Comparison of ENCODE assay signal across 8 mouse cellular contexts in genomic region chr15:99074019-99074599, GRCm38 (mm10). TPM values are rescaled to one million over a fixed set of nuclear protein-coding genes. Genes with fewer than 3 reads are reported as not detected.
DNase-seq lines count a peak whose midpoint lies in the region; ATAC-seq lines count a peak whose summit lies in the region.

Troap (plus strand) TSS chr15:99074575.

- H3K27me3 ChIP-seq in kidney, embryonic 16.5 days (ENCODE audit: insufficient read depth, low read length), result peaks cover 2% of the 10 kb centered on the region; the same call in 1 of the 2 replicates
- no peaks in the 10 kb centered on the region for H3K27me3 ChIP-seq in hindbrain, embryonic 16.5 days (replicated peaks; ENCODE audit: control insufficient read depth, insufficient read depth, low read length)
- H3K27me3 ChIP-seq in midbrain, embryonic 14.5 days (ENCODE audit: control insufficient read depth, insufficient read depth, low read length), result no peaks in the 10 kb centered on the region

- peak within 1 kb of the TSS; percentile 95 for H3K27ac ChIP-seq in kidney, embryonic 16.5 days (ENCODE audit: low read length)
- peak within 1 kb of the TSS; percentile 76 for H3K27ac ChIP-seq in brown adipose tissue, adult 24 weeks (replicated peaks; ENCODE audit: low read depth, low read length)
- peak within 1 kb of the TSS; percentile 91 for H3K27ac ChIP-seq in hindbrain, embryonic 16.5 days (ENCODE audit: low read depth, low read length)
- H3K27ac ChIP-seq in midbrain, embryonic 14.5 days (replicated peaks; ENCODE audit: low read depth, low read length), result peak within 1 kb of the TSS; percentile 97

- DNase-seq in kidney, adult 8-10 months, result no peak
- DNase-seq in midbrain, embryonic 14.5 days, result no peak
- DNase-seq in Muller cell, postnatal 12 days (ENCODE audit: inconsistent ontology term), result no peak
- DNase-seq in kidney, postnatal 4 days, result no peak
- no peak for DNase-seq in adipocyte (ENCODE audit: low spot score)

- ATAC-seq in kidney, embryonic 16.5 days (ENCODE audit: low FRiP score, low TSS enrichment), result peak; percentile 5; the same call in 1 of the 2 replicates
- peak; percentile 59 for ATAC-seq in hindbrain, embryonic 16.5 days
- ATAC-seq in midbrain, embryonic 14.5 days (ENCODE audit: low FRiP score, low TSS enrichment), result peak; percentile 28

- H3K4me1 ChIP-seq in kidney, embryonic 16.5 days (ENCODE audit: insufficient read depth, low read length), result peaks cover 27% of the 10 kb centered on the region
- peaks cover 3% of the 10 kb centered on the region for H3K4me1 ChIP-seq in brown adipose tissue, adult 24 weeks (ENCODE audit: control insufficient read depth, insufficient read depth, insufficient read length, low read length)
- H3K4me1 ChIP-seq in hindbrain, embryonic 16.5 days (ENCODE audit: control insufficient read depth, insufficient read depth, low read depth, low read length), result peaks cover 13% of the 10 kb centered on the region
- H3K4me1 ChIP-seq in midbrain, embryonic 14.5 days (ENCODE audit: control insufficient read depth, insufficient read depth, low read length), result peaks cover 13% of the 10 kb centered on the region

- H3K9me3 ChIP-seq in kidney, embryonic 16.5 days (ENCODE audit: low read length), result no peaks in the 10 kb centered on the region
- no peaks in the 10 kb centered on the region for H3K9me3 ChIP-seq in hindbrain, embryonic 16.5 days (ENCODE audit: control insufficient read depth, low read length)
- no peaks in the 10 kb centered on the region for H3K9me3 ChIP-seq in midbrain, embryonic 14.5 days (ENCODE audit: control insufficient read depth, low read length)

- H3K4me3 ChIP-seq in kidney, embryonic 16.5 days (ENCODE audit: low read length), result peak within 1 kb of the TSS; percentile 77
- H3K4me3 ChIP-seq in brown adipose tissue, adult 24 weeks (ENCODE audit: insufficient read depth, low read depth, low read length), result peak within 1 kb of the TSS; percentile 72
- peak within 1 kb of the TSS; percentile 50 for H3K4me3 ChIP-seq in hindbrain, embryonic 16.5 days (ENCODE audit: low read length)
- H3K4me3 ChIP-seq in midbrain, embryonic 14.5 days (replicated peaks; ENCODE audit: low read depth, low read length), result peak within 1 kb of the TSS; percentile 45

- 10% methylated on average over 9 of the region's 9 CpGs for WGBS in kidney, embryonic 16.5 days
- 23% methylated on average over 9 of the region's 9 CpGs for WGBS in hindbrain, embryonic 16.5 days
- 22% methylated on average over 9 of the region's 9 CpGs for WGBS in midbrain, embryonic 14.5 days

- peak within 1 kb of the TSS; percentile 81 for H3K9ac ChIP-seq in kidney, embryonic 16.5 days (replicated peaks; ENCODE audit: low read length)
- peak within 1 kb of the TSS; percentile 76 for H3K9ac ChIP-seq in hindbrain, embryonic 16.5 days (ENCODE audit: low read depth, low read length)
- peak within 1 kb of the TSS; percentile 64 for H3K9ac ChIP-seq in midbrain, embryonic 14.5 days (replicated peaks; ENCODE audit: low read length)

- H3K4me2 ChIP-seq in kidney, embryonic 16.5 days (replicated peaks; ENCODE audit: low read depth, low read length), result peak within 1 kb of the TSS; percentile 78
- H3K4me2 ChIP-seq in hindbrain, embryonic 16.5 days (ENCODE audit: low read length), result peak within 1 kb of the TSS; percentile 74
- peak within 1 kb of the TSS; percentile 75 for H3K4me2 ChIP-seq in midbrain, embryonic 14.5 days (ENCODE audit: low read length)

- peaks cover 23% of the 10 kb centered on the region for H3K36me3 ChIP-seq in kidney, embryonic 16.5 days (ENCODE audit: insufficient read depth, low read length)
- no peaks in the 10 kb centered on the region for H3K36me3 ChIP-seq in hindbrain, embryonic 16.5 days (ENCODE audit: control insufficient read depth, insufficient read depth, low read length)
- H3K36me3 ChIP-seq in midbrain, embryonic 14.5 days (ENCODE audit: control insufficient read depth, insufficient read depth, low read length), result no peaks in the 10 kb centered on the region

RNA-seq across cellular contexts. Expression of gene Troap, which starts in this region (rescaled TPM):
- polyA plus RNA-seq in kidney, embryonic 16.5 days (2015; fragmentation: Nextera tagmentation; extraction: Ambion mirVana), result 35.8 and 45.8 TPM in 2 replicates
- not detected in 2 replicates for polyA plus RNA-seq in brown adipose tissue, adult 24 weeks (2012; ENCODE audit: insufficient read depth, insufficient read length, missing spikeins)
- polyA plus RNA-seq in hindbrain, embryonic 16.5 days (2015; fragmentation: Nextera tagmentation; extraction: Ambion mirVana), result 5.6 and 8.7 TPM in 2 replicates
- 3.9 and 4.9 TPM in 2 replicates for polyA plus RNA-seq in midbrain, embryonic 14.5 days (2014; fragmentation: Nextera tagmentation; extraction: Ambion mirVana)

Comparison
In these comparisons a context has a peak if more than half of its experiments do, and no peak if none do; other contexts are left out.
1. ATAC-seq: peak in every context shown above with its lines; median percentile 59 in hindbrain, embryonic 16.5 days; 28 in midbrain, embryonic 14.5 days; 5 in kidney, embryonic 16.5 days.